Mouse (Mus musculus) retina, adult 2 months (tissue): ENCODE data around the gene Ppp1r3f.

Experiments used
- DNase-seq: peaks from one replicate; pipeline ENCODE4 v3.0.0-alpha.2; 2012; ENCODE audit warnings: low read depth, low spot score

Ppp1r3f gene

GRCm38 (mm10) chrX:7574087-7574884 lies at the start of gene Ppp1r3f:
Gene Ppp1r3f, minus strand, starts transcription at chrX:7574283.
- peak; percentile 76 for DNase-seq

DNA sequence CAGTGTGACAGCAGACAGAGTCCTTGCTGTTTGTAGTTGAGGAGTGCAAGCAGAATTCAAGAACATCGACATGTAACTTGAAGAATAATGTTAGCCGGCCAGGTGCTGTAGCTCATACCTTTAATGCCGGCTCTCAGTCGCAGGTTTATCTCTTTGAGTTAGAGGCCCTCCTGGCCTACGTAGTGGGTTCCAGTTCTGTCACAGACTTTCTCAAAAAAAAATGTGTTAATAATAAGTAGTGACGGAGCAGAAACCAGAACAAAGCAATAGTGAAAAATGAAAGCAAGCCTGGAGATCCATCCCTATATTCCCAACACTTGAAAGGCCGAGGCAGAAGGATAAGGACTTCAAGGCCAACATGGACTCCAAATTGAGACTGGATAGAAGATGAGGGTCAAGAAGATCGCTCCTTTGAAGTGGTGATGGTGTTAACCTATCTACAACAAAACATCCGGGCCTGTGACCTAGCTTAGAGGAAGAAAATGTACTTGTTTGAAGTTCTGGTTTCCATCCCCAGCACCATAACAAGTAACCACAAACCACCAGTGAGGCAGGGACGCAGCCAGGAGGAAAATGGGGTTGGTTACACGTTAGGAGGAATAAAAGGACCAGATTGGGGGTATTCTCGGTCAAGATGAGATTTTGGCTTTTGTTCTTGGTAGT lies 43.9 kb upstream of the Ppp1r3f start:
- no peak for DNase-seq

DNA sequence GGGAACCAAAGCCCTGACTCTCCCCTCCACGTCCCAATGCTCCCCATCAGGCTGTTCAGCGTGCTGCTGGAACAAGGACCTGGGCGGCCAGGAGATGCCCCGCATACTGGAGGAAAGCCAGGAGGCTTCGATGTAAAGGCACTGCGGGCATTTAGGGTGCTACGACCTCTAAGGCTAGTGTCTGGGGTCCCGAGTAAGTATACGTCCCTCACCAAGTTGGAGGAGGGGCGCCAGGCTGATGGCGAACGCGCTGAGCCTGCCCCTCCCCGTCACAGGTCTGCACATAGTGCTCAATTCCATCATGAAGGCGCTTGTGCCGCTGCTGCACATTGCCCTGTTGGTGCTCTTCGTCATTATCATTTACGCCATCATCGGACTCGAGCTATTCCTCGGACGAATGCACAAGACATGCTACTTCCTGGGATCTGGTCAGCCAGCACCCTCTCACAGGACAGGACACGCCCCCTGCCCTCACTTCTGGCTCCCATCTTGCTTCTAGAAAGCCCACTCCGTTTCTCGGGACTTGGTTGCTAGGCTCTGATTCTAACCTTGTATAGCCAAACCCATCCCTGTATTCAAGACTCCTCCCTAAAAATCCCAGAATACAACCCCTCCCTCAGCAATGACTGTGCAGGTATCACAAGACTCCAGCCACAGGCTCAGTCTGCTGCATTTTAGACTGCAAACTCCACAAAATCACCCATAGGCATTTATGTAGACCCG lies 36.6 kb upstream of the Ppp1r3f start:
- DNase-seq: no peak

- no peak for DNase-seq
Measured at GRCm38 (mm10) chrX:7610035-7610434, 36.0 kb upstream of the Ppp1r3f start.

DNA sequence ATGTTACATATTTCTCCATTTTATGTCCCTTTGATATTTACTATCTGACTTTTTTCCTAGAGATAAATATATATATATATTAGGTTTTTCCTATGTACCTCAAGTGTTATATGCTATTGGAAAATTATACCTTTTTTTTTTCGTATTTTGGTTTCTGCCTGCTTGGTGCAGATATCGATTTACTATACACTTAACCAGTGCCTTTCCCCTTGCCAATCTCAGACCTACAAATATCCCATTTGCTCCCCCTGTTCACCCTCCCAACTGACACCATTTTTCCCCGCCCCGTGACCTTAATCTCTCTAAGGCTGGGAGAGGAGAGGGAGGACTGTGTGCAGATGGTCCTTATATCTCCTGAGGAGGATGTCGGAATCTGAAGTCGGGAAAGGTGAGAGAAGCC lies 32.7 kb upstream of the Ppp1r3f start, which contains the start of gene Cacna1f:
Gene Cacna1f, plus strand, starts transcription at position 301 of the 400 bp plus-strand sequence.
- peak; percentile 65 for DNase-seq

- DNase-seq: no peak
Measured at GRCm38 (mm10) chrX:7605575-7605941, 31.5 kb upstream of the Ppp1r3f start.

DNA sequence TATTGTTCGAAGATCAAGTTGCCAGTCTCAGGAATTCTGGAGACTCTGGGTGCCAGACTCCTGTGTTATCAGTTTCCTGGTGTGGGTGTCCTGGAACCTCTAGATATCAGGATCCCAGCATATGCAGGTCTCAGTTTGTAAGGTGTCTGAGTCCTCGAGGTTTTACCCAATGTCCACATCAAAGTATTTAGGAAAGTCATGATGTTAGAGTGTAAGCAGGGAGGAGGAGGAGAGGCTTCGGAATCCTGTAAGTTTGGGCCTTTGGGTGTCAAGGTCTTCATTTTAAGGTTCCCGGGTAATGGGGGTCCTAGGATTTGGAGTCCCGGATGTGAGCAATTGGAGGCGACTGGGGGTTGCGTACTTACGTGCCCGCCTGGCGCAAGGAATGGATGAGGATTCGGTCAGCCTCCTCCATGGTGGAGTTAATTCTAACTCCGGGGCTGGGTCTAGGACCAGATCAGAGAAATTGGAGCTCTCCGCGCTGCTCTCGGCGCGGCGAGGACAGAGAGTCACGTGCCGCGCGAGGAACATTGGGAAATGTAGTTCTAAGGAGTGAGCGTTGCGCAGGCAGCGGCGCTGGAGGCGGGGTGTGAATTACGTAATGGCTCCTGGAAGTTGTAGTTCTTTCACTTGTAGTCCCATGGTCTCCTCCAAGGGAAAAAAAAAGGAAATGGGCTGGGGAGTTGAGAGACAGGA lies 30.9 kb upstream of the Ppp1r3f start, which contains the start of gene Ccdc22:
Gene Ccdc22, minus strand, starts transcription at position 639 of the 696 bp plus-strand sequence.
- peak; percentile 62 for DNase-seq

GRCm38 (mm10) chrX:7604004-7604403 lies 29.9 kb upstream of the Ppp1r3f start:
- no peak for DNase-seq

DNA sequence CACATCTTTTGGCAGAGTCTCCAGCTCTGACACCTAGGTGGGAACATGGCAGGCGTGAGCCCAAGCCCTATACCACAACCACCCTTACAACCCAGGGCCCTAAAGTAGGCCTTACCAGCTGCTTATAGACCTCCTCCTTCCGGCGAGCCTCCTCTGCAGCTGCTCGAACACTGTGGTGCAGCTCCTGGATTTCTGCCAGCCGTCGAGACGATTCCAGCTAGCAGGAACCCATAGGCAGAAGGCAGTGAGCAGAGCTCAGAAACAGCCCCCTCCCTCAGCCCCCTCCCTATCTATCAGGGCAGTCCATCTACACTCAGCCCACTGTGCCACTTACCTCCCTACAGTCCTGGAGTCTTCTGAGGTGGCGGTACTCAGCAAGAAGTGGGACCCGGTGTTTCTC lies 21.3 kb upstream of the Ppp1r3f start:
- no peak for DNase-seq

- no peak for DNase-seq
Measured at GRCm38 (mm10) chrX:7586356-7586755, 12.3 kb upstream of the Ppp1r3f start.

DNA sequence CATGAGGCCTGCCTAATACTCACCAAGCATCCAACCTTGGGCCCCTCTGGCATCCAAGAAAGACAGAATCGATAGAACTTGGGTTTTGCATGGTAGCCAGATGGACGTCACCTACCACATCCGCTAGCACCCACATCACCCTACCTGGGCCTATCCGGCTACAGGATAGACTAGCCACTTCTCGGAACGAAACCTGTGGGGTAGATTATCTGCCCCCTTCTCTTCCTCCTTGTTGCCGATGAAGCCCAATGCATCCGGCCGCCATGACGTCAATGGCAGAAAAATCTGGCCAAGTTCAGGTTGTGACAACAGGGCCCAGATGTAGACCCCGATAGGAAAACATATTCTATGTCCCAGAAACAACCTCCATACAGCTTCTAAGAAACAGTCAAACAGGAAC lies 9.8 kb upstream of the Ppp1r3f start:
- DNase-seq: no peak

DNA sequence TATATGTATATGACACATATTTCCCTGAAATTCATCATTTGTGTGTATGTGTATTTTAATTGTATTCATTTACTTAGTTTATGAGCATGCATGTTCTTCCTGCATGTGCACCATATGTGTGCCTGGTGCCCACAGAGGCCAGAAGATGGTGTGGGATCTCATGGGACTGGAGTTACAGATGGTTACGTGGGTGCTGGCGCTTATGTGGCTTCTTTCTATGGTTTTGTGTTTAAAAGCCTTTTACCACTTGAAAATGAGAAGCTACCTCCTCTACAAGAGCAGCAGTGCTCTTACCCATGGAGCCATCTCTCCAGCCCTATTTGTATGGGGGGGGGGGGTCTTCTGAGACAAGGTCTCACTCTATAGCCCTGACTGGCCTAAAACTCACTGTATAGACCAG lies 7.1 kb upstream of the Ppp1r3f start:
- no peak for DNase-seq

DNA sequence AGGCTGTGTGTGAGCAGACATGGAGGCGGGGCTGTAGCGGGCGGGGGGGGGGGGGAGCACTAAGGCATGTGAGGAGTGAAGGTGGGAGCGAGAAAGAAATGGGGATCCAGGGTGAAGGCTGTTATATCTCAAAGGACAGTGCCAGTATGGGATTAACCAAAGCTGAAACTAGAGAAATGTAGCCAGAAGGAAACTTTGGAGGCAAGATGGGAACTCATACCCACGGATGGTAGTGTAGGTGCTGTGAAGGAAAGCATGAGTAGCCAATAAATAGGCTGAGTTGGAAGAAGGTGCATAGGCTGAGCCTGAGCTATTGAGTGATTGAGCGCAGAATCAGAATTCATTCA lies 775 bp upstream of the Ppp1r3f start:
- DNase-seq: no peak

GRCm38 (mm10) chrX:7573176-7574086 lies 652 bp downstream of the Ppp1r3f start, which contains the start of gene Foxp3:
Gene Foxp3, plus strand, starts transcription at chrX:7573644.
- DNase-seq: peak; percentile 2

DNA sequence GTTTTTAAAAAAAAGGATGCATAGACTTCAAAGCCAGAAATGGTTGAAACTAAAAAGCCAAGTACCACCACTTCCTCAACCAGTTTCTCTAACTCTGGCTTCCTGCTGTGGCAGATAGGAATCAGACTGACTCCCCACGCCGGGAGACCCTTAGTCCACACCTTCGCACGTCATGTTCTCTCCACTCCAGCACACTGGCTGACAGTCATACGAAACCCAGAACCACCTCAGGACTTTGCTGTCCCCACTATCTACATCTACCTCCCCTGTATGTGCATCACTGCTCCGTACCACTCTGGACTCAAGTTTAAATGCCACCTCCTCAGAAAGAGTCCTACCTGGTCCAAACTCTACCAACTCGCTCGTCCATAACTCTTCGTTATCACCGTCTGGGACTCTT lies 1.6 kb downstream of the Ppp1r3f start:
- DNase-seq: no peak

GRCm38 (mm10) chrX:7571565-7572136 lies 2.4 kb downstream of the Ppp1r3f start:
- DNase-seq: no peak

- DNase-seq: no peak
Measured at GRCm38 (mm10) chrX:7570481-7571175, 3.5 kb downstream of the Ppp1r3f start.

- DNase-seq: peak; percentile 6
Measured at GRCm38 (mm10) chrX:7567491-7567890, 6.6 kb downstream of the Ppp1r3f start.

DNA sequence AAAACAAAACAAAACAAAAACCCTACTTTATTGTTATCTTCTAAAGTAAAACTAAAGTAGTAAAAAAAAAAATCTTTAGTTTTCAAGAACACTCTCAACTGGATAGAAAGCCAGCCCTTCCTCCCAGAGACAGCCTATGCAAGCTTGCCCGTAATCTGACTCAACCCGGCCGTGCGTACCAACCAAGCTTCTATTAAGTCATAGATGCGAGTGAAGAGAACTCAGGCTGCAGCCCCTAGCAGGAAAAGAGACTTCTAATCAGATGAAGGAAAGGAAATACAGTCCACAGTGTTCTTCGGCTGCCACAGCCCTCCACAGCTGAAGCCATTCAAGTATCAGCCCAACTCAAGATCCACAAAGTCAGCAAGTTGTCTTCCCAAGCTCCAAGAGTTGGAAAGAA lies 7.7 kb downstream of the Ppp1r3f start:
- no peak for DNase-seq

GRCm38 (mm10) chrX:7563076-7563475 lies 11.0 kb downstream of the Ppp1r3f start:
- no peak for DNase-seq
